Mouse (Mus musculus): ENCODE results near the gene Sptlc2. TPM values are rescaled to one million over a fixed set of nuclear protein-coding genes. Genes with fewer than 3 reads are reported as not detected.

Gene Sptlc2
- 24.8 and 35.0 TPM in 2 replicates for polyA plus RNA-seq (2012; rRNA removed)

DNA sequence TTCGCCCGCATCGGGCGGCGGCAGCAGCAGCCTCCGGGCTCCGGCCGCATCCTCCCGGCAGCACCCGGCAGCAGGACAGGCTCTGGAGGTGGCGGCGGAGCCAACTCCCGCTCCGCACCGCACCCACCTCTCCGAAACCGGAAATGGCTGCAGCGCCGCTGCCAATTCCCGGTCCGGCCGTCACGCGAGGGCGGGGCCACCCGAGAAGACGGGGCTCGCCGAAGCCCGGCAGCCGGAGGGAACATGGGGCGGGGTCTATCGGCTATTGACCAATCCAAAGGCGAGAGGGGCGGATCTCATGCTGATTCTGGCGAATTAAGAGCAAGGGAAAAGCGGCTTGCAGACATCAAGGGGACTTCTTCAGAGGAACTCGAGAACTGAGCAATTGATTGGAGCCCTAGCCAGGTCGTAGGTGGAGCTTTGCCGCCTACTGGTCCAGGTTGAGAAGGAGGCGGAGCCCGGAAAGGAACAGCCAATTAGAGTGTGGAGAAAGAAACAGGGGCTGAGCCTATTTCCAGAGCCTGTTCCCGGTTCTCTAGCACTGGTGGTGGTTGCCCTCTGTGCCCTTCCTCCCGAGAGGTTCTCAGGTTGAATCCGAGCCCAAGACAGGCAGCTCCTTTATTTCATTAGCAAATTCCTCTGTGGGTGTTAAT lies at the start of gene Sptlc2:
Gene Sptlc2 (minus strand): TSS at position 234 of the 653 bp plus-strand sequence.
- Histone ChIP-seq H3K36me3 (ENCODE audit: control insufficient read depth, insufficient read depth, low read length) (no peaks in the 10 kb centered on the region), H3K4me3 (ENCODE audit: insufficient read depth, low read depth, low read length) (peak within 1 kb of the TSS; percentile 80), H3K4me1 (ENCODE audit: control insufficient read depth, insufficient read depth, low read length) (peaks cover 7% of the 10 kb centered on the region), H3K27me3 (replicated peaks; ENCODE audit: control insufficient read depth, insufficient read depth, low read length) (no peaks in the 10 kb centered on the region), H3K27ac (ENCODE audit: insufficient read depth, low read depth, low read length) (peak within 1 kb of the TSS; percentile 92)
- WGBS: under 1% methylated on average over 43 of the region's 45 CpGs
- TF ChIP-seq CTCF (conservative IDR thresholded peaks at IDR 0.05; ENCODE audit: insufficient read depth, insufficient read length, low read depth, low read length): no peak
- peak; percentile 58 for TF ChIP-seq POLR2A (IDR thresholded peaks at IDR 0.05; ENCODE audit: low read depth, low read length)
- DNase-seq: peak; percentile 100

- peaks cover 23% of the 10 kb centered on the region for H3K36me3 ChIP-seq (ENCODE audit: control insufficient read depth, insufficient read depth, low read length)
- 66% methylated on average over 8 of the region's 8 CpGs for WGBS
Observed at GRCm38 (mm10) chr12:87428885-87429284, 40.7 kb upstream of the Sptlc2 start.

GRCm38 (mm10) chr12:87428295-87428694 lies 40.1 kb upstream of the Sptlc2 start:
- H3K27me3 ChIP-seq (replicated peaks; ENCODE audit: control insufficient read depth, insufficient read depth, low read length): no peaks in the 10 kb centered on the region
- H3K27ac ChIP-seq (ENCODE audit: insufficient read depth, low read depth, low read length): no peak overlapping the region
- peaks cover 20% of the 10 kb centered on the region for H3K36me3 ChIP-seq (ENCODE audit: control insufficient read depth, insufficient read depth, low read length)
- H3K4me1 ChIP-seq (ENCODE audit: control insufficient read depth, insufficient read depth, low read length): no peaks in the 10 kb centered on the region
- no peak for DNase-seq
- 85% methylated on average over 2 of the region's 2 CpGs for WGBS
- H3K4me3 ChIP-seq (ENCODE audit: insufficient read depth, low read depth, low read length): no peak overlapping the region
- TF ChIP-seq POLR2A (IDR thresholded peaks at IDR 0.05; ENCODE audit: low read depth, low read length) (no peak), CTCF (conservative IDR thresholded peaks at IDR 0.05; ENCODE audit: insufficient read depth, insufficient read length, low read depth, low read length) (no peak)

More at GRCm38 (mm10) chr12:87428885-87429284, 40.7 kb upstream of the Sptlc2 start:
- no peaks in the 10 kb centered on the region for H3K4me1 ChIP-seq (ENCODE audit: control insufficient read depth, insufficient read depth, low read length)
- DNase-seq: no peak
- TF ChIP-seq POLR2A (IDR thresholded peaks at IDR 0.05; ENCODE audit: low read depth, low read length) (no peak), CTCF (conservative IDR thresholded peaks at IDR 0.05; ENCODE audit: insufficient read depth, insufficient read length, low read depth, low read length) (no peak)
- no peak overlapping the region for H3K4me3 ChIP-seq (ENCODE audit: insufficient read depth, low read depth, low read length)
- H3K27ac ChIP-seq (ENCODE audit: insufficient read depth, low read depth, low read length): no peak overlapping the region
- no peaks in the 10 kb centered on the region for H3K27me3 ChIP-seq (replicated peaks; ENCODE audit: control insufficient read depth, insufficient read depth, low read length)

DNA sequence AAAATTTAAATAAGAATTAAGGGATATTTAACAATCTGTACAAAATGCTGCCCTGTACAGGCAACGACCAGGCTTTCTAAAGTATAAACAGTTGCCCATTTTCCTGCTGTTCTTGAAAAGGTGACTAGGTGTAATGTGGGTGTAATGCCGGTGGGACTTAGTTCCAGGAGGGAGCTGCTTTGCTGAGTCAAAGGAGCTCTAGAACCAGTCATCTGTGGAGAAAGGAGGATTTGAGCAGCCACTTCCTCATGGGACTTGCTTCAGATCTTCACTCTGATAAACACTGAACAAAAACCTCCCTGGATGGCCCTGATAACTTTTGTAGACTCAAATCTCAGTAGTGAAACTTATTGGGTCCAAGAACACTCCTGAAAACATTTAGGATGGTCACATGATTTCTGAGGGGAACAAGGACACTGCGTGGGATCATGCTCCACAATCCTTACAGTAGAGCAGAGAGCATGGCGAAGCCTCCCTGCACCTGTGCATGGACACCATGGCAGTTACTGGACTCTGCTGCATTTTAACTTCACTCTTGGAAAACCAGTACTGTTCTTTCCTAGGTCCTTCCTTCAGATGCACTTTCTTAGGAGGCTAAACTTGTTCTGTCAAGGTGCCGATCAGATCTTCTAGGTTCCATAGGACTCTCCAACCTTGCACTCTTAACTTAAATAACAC lies 38.3 kb upstream of the Sptlc2 start:
- Histone ChIP-seq H3K4me3 (ENCODE audit: insufficient read depth, low read depth, low read length) (no peak overlapping the region), H3K4me1 (ENCODE audit: control insufficient read depth, insufficient read depth, low read length) (no peaks in the 10 kb centered on the region), H3K27me3 (replicated peaks; ENCODE audit: control insufficient read depth, insufficient read depth, low read length) (no peaks in the 10 kb centered on the region), H3K36me3 (ENCODE audit: control insufficient read depth, insufficient read depth, low read length) (peaks cover 15% of the 10 kb centered on the region), H3K27ac (ENCODE audit: insufficient read depth, low read depth, low read length) (no peak overlapping the region)
- DNase-seq: no peak
- TF ChIP-seq CTCF (conservative IDR thresholded peaks at IDR 0.05; ENCODE audit: insufficient read depth, insufficient read length, low read depth, low read length) (no peak), POLR2A (IDR thresholded peaks at IDR 0.05; ENCODE audit: low read depth, low read length) (no peak)
- WGBS: 73% methylated on average over 5 of the region's 5 CpGs

DNA sequence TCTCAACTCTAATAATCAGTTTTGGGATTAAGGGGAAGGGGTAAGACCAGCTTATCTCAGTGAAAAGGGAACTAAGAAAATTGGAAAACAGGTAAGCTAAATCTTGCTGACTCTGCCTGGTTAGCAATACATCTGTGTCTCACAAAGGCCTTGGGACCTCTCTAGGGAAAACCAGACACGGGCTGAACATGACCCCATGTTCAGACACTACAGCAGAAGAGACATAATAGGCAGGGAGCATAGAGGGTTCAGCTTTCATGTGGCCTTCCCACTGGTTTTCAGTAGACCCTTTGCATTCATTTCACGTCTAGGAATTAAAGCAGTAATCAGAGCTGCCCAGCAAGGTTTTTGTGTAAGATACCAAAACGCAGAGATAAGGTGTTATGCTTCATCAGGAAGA lies 36.4 kb upstream of the Sptlc2 start:
- DNase-seq: no peak
- no peaks in the 10 kb centered on the region for H3K27me3 ChIP-seq (replicated peaks; ENCODE audit: control insufficient read depth, insufficient read depth, low read length)
- 47% methylated on average over 3 of the region's 3 CpGs for WGBS
- no peak overlapping the region for H3K27ac ChIP-seq (ENCODE audit: insufficient read depth, low read depth, low read length)
- TF ChIP-seq CTCF (conservative IDR thresholded peaks at IDR 0.05; ENCODE audit: insufficient read depth, insufficient read length, low read depth, low read length) (no peak), POLR2A (IDR thresholded peaks at IDR 0.05; ENCODE audit: low read depth, low read length) (no peak)
- no peaks in the 10 kb centered on the region for H3K4me1 ChIP-seq (ENCODE audit: control insufficient read depth, insufficient read depth, low read length)
- no peak overlapping the region for H3K4me3 ChIP-seq (ENCODE audit: insufficient read depth, low read depth, low read length)
- H3K36me3 ChIP-seq (ENCODE audit: control insufficient read depth, insufficient read depth, low read length): peaks cover 10% of the 10 kb centered on the region

DNA sequence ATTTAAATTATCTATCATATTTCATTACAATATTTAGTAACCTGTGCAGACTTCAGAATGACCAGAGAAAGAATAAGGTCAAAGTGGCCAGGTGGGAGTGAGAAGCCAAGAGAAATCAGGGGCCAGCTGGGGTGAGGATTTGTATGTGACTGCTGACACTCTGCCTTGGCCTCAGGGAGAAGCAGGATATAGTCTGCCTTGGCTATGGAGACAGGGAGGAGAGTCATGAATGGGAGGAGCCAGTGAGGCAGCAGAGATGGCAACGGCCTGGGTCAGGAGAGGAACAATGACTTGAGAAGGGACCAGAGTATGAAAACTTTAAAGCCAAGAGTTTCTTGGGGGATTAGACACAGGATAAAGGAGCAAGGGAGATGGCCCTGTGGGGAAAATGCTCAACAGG lies 35.5 kb upstream of the Sptlc2 start:
- Histone ChIP-seq H3K27ac (ENCODE audit: insufficient read depth, low read depth, low read length) (no peak overlapping the region), H3K36me3 (ENCODE audit: control insufficient read depth, insufficient read depth, low read length) (peaks cover 6% of the 10 kb centered on the region), H3K27me3 (replicated peaks; ENCODE audit: control insufficient read depth, insufficient read depth, low read length) (no peaks in the 10 kb centered on the region), H3K4me1 (ENCODE audit: control insufficient read depth, insufficient read depth, low read length) (no peaks in the 10 kb centered on the region), H3K4me3 (ENCODE audit: insufficient read depth, low read depth, low read length) (no peak overlapping the region)
- TF ChIP-seq POLR2A (IDR thresholded peaks at IDR 0.05; ENCODE audit: low read depth, low read length): no peak
- no peak for TF ChIP-seq CTCF (conservative IDR thresholded peaks at IDR 0.05; ENCODE audit: insufficient read depth, insufficient read length, low read depth, low read length)
- 29% methylated on average over 1 of the region's 1 CpGs for WGBS
- no peak for DNase-seq

All from kidney, adult 2 months (tissue).